Mouse (Mus musculus) B cell, adult 2 months (primary cell): Measurements from ENCODE around the gene Pla2g4e.
"Not testable (repeated sequence)": the region's sequence is repeated elsewhere in the genome, so short reads cannot be mapped to it uniquely, and the experiment has no call there.

Experiments
- DNase-seq, 2 experiments: peaks; one replicate each; pipeline ENCODE4 v3.0.0; 2022

Pla2g4e gene

GRCm38 (mm10) chr2:120244679-120245420 lies at the start of gene Pla2g4e:
Gene Pla2g4e, minus strand, starts transcription at chr2:120245335.
- DNase-seq = no peak

- DNase-seq = no peak
These were observed 46.4 kb upstream of the Pla2g4e start for GRCm38 (mm10) chr2:120291471-120292078.

- DNase-seq = no peak
These were observed 43.9 kb upstream of the Pla2g4e start, which contains the start of gene Pla2g4d for GRCm38 (mm10) chr2:120288995-120289394. Gene Pla2g4d, minus strand, starts transcription at chr2:120289197.

GRCm38 (mm10) chr2:120288401-120288800 lies 43.3 kb upstream of the Pla2g4e start:
- no peak for DNase-seq

- DNase-seq = no peak
These were observed 40.5 kb upstream of the Pla2g4e start for GRCm38 (mm10) chr2:120285639-120286038.

- DNase-seq = no peak
These were observed 39.6 kb upstream of the Pla2g4e start for GRCm38 (mm10) chr2:120284705-120285104.

GRCm38 (mm10) chr2:120284094-120284493 lies 39.0 kb upstream of the Pla2g4e start:
- DNase-seq = no peak

GRCm38 (mm10) chr2:120283550-120283949 lies 38.4 kb upstream of the Pla2g4e start:
- DNase-seq = no peak

GRCm38 (mm10) chr2:120281221-120281620 lies 36.1 kb upstream of the Pla2g4e start:
- no peak for DNase-seq

GRCm38 (mm10) chr2:120279961-120280360 lies 34.8 kb upstream of the Pla2g4e start:
- peak; percentile 67 for DNase-seq

GRCm38 (mm10) chr2:120276951-120277350 lies 31.8 kb upstream of the Pla2g4e start:
- DNase-seq = no peak

- DNase-seq = peak; percentile 14 to 26
These were observed 23.5 kb upstream of the Pla2g4e start for GRCm38 (mm10) chr2:120268635-120269034.

GRCm38 (mm10) chr2:120265523-120265922 lies 20.4 kb upstream of the Pla2g4e start:
- DNase-seq = no peak

- no peak for DNase-seq
These were observed 19.7 kb upstream of the Pla2g4e start for GRCm38 (mm10) chr2:120264858-120265257.

GRCm38 (mm10) chr2:120262876-120263275 lies 17.7 kb upstream of the Pla2g4e start:
- no peak for DNase-seq

GRCm38 (mm10) chr2:120261346-120261745 lies 16.2 kb upstream of the Pla2g4e start:
- no peak for DNase-seq

GRCm38 (mm10) chr2:120256259-120256658 lies 11.1 kb upstream of the Pla2g4e start:
- DNase-seq = no peak

- no peak for DNase-seq
These were observed 7.5 kb upstream of the Pla2g4e start for GRCm38 (mm10) chr2:120252644-120253043.

- DNase-seq = no peak
These were observed 384 bp upstream of the Pla2g4e start for GRCm38 (mm10) chr2:120245421-120246016.

- no peak for DNase-seq
These were observed 1.1 kb downstream of the Pla2g4e start for GRCm38 (mm10) chr2:120243995-120244394.

GRCm38 (mm10) chr2:120242791-120243467 lies 2.2 kb downstream of the Pla2g4e start:
- no peak for DNase-seq

- DNase-seq = not testable (repeated sequence)
These were observed 6.4 kb downstream of the Pla2g4e start for GRCm38 (mm10) chr2:120238733-120239132.

- no peak for DNase-seq
These were observed 7.4 kb downstream of the Pla2g4e start for GRCm38 (mm10) chr2:120237784-120238183.
